Mouse (Mus musculus): ENCODE data around the gene Gfap. TPM values are rescaled to one million over a fixed set of nuclear protein-coding genes. Genes with fewer than 3 reads are reported as not detected.
A peak's percentile ranks its signal among the peaks of the same experiment; 100 is the strongest.

Gene Gfap
- polyA plus RNA-seq, 1 experiment from 2014 or later = 0.15 TPM

DNA sequence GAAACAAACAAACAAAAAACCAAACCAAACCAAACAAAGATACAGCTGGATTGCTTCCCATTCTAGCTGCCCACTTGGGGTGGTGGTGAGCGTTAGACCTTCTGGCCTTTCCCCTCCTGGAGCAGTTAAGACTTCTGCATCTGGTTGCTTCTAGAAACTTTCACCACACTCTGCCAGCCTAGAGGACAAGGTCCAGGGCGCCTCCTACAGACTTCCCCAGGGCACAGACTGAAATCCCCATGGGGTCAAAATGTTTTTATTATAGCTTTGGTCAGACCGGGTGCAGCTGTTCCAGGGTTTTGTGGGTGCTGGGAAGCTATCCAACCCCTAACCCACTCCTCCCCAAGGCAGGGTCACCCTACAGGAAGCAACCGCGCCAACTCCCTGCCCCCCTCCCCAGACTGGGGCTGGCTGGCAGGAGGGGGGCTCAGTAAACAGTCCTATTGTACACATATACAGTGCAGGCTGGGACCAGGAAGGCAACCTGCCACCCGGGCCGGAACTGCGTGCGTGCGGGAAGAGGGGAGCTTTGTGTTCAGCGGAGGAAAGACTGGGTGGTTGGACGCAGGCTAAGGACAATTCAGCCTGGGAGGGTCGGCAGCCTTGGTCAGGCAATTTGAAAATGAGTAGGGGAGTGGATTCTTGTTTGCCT lies 38.4 kb upstream of the Gfap start:
- ATAC-seq (ENCODE audit: insufficient number of reproducible peaks, insufficient read depth, low FRiP score, low read depth) = no peak
- peaks cover 5 to 13% of the 10 kb centered on the region in 2 experiments for H3K4me1 ChIP-seq (ENCODE audit: control insufficient read depth in 2 of 2, insufficient read depth in 2 of 2, low read length in 2 of 2)
- H3K9me3 ChIP-seq (ENCODE audit: control insufficient read depth, low read length) = no peaks in the 10 kb centered on the region
- H3K27me3 ChIP-seq (ENCODE audit: control insufficient read depth, insufficient read depth, low read length) = peaks cover 20% of the 10 kb centered on the region
- 0 out of 2 replicates have a peak overlapping the region, but pooled peaks have one; percentile 5 for H3K4me2 ChIP-seq (ENCODE audit: low read length)
- no peak overlapping the region for H3K4me3 ChIP-seq (ENCODE audit: control insufficient read depth in 1 of 2, insufficient read depth in 1 of 2, low read depth in 1 of 2, low read length in 2 of 2)
- no peak overlapping the region; the same call in 1 of the 2 replicates for H3K9ac ChIP-seq (ENCODE audit: low read length)
- no peaks in the 10 kb centered on the region for H3K36me3 ChIP-seq (ENCODE audit: control insufficient read depth, insufficient read depth, low read length)
- H3K27ac ChIP-seq (replicated peaks in 1 of 2; ENCODE audit: control insufficient read depth in 1 of 2, insufficient read depth in 1 of 2, low read depth in 2 of 2, low read length in 2 of 2) = no peak overlapping the region
- 41% methylated on average over 13 of the region's 13 CpGs for WGBS

DNA sequence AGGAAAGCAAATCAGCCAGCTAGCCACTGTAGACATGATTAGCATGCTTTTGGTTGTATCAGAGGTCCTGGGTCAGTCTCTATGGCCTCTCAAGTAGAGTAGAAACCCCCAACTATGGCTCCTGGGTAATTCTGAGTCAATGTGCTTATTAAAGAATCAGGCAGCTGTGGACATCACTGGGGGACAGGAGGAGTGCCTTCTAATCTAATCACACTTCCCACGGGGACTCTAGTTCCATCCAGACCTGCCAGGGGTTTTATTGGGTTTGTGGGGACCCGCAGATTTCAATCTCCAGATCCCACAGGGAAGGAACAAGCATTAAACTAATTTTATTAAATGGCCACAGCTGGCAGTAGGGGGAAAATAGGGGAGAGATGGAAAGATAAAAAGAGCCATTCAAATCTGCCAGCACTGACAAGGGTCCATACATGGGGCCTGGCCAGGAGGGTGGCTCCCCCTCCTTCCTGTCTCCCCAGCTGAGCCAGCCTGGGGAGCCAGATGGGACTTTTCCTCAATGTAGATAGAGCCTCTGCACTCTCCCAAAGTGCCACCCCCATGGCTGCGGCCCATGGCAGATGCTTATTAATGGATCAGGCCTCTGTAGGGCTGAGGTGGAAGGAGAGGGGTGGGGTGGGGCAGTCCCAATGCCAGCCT lies 36.9 kb upstream of the Gfap start:
- WGBS = 66% methylated on average over 3 of the region's 3 CpGs
- no peak overlapping the region for H3K9ac ChIP-seq (ENCODE audit: low read length)
- no peaks in the 10 kb centered on the region for H3K9me3 ChIP-seq (ENCODE audit: control insufficient read depth, low read length)
- peaks cover 5% of the 10 kb centered on the region; the same call in 1 of the 2 replicates for H3K27me3 ChIP-seq (ENCODE audit: control insufficient read depth, insufficient read depth, low read length)
- H3K27ac ChIP-seq (replicated peaks in 1 of 2; ENCODE audit: control insufficient read depth in 1 of 2, insufficient read depth in 1 of 2, low read depth in 2 of 2, low read length in 2 of 2) = no peak overlapping the region
- H3K4me1 ChIP-seq (ENCODE audit: control insufficient read depth in 2 of 2, insufficient read depth in 2 of 2, low read length in 2 of 2) = peaks cover 5 to 13% of the 10 kb centered on the region in 2 experiments
- no peaks in the 10 kb centered on the region for H3K36me3 ChIP-seq (ENCODE audit: control insufficient read depth, insufficient read depth, low read length)
- no peak overlapping the region for H3K4me2 ChIP-seq (ENCODE audit: low read length)
- ATAC-seq (ENCODE audit: insufficient number of reproducible peaks, insufficient read depth, low FRiP score, low read depth) = no peak
- H3K4me3 ChIP-seq (ENCODE audit: control insufficient read depth in 1 of 2, insufficient read depth in 1 of 2, low read depth in 1 of 2, low read length in 2 of 2) = no peak overlapping the region

DNA sequence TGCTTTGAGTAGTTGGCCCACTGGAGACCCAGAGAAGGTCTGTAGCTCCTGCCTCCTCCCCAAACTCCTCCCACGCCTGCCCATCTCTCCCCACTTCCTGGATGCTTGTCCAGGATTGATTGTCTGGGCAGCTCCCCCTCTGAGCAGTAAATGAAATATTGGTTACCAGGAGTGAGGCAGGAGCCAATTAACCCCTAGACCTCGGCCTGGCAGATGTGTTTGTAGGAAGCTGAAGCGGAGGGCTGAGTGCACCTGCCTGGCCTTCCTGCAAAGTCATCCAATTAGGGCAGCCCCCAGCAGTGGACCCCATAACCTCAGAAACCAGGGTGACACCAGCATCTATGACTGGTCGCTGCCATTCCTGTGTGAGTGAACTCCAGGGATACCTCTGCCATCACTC lies 35.6 kb upstream of the Gfap start:
- H3K27ac ChIP-seq (replicated peaks in 1 of 2; ENCODE audit: control insufficient read depth in 1 of 2, insufficient read depth in 1 of 2, low read depth in 2 of 2, low read length in 2 of 2) = no peak overlapping the region
- WGBS = 67% methylated on average over 4 of the region's 4 CpGs
- no peak overlapping the region for H3K9ac ChIP-seq (ENCODE audit: low read length)

DNA sequence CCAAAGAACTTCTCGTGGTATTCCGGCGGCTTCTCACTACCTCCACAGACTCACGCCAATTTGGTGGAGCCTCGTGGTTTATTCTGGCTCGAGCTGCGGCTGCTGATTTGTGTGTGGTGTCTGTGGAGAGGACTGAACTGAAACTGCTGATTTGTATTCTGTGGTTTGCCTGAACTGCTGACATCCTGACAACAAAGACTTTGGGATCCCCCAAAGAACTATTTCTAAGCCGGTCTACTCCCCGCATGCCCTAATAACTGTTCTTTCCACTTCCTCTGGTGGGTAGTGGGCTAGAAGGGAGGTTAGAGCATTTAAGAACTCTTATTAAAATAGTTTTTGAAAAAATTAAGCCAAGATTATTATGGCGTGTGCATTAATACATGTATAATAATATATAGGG lies 30.0 kb upstream of the Gfap start:
- no peak overlapping the region for H3K4me2 ChIP-seq (ENCODE audit: low read length)
- H3K4me1 ChIP-seq (ENCODE audit: control insufficient read depth in 2 of 2, insufficient read depth in 2 of 2, low read length in 2 of 2) = no peaks in the 10 kb centered on the region
- no peaks in the 10 kb centered on the region for H3K27me3 ChIP-seq (ENCODE audit: control insufficient read depth, insufficient read depth, low read length)
- H3K36me3 ChIP-seq (ENCODE audit: control insufficient read depth, insufficient read depth, low read length) = no peaks in the 10 kb centered on the region
- 83% methylated on average over 10 of the region's 10 CpGs for WGBS
- ATAC-seq (ENCODE audit: insufficient number of reproducible peaks, insufficient read depth, low FRiP score, low read depth) = no peak
- H3K9ac ChIP-seq (ENCODE audit: low read length) = no peak overlapping the region
- H3K9me3 ChIP-seq (ENCODE audit: control insufficient read depth, low read length) = no peaks in the 10 kb centered on the region
- H3K4me3 ChIP-seq (ENCODE audit: control insufficient read depth in 1 of 2, insufficient read depth in 1 of 2, low read depth in 1 of 2, low read length in 2 of 2) = no peak overlapping the region
- no peak overlapping the region for H3K27ac ChIP-seq (replicated peaks in 1 of 2; ENCODE audit: control insufficient read depth in 1 of 2, insufficient read depth in 1 of 2, low read depth in 2 of 2, low read length in 2 of 2)

More for the DNA sequence above, 35.6 kb upstream of the Gfap start:
- H3K4me1 ChIP-seq (ENCODE audit: control insufficient read depth in 2 of 2, insufficient read depth in 2 of 2, low read length in 2 of 2) = peaks cover 5 to 13% of the 10 kb centered on the region in 2 experiments
- H3K27me3 ChIP-seq (ENCODE audit: control insufficient read depth, insufficient read depth, low read length) = no peaks in the 10 kb centered on the region
- no peaks in the 10 kb centered on the region for H3K9me3 ChIP-seq (ENCODE audit: control insufficient read depth, low read length)
- no peak overlapping the region for H3K4me3 ChIP-seq (ENCODE audit: control insufficient read depth in 1 of 2, insufficient read depth in 1 of 2, low read depth in 1 of 2, low read length in 2 of 2)
- no peaks in the 10 kb centered on the region for H3K36me3 ChIP-seq (ENCODE audit: control insufficient read depth, insufficient read depth, low read length)
- no peak for ATAC-seq (ENCODE audit: insufficient number of reproducible peaks, insufficient read depth, low FRiP score, low read depth)
- H3K4me2 ChIP-seq (ENCODE audit: low read length) = no peak overlapping the region

DNA sequence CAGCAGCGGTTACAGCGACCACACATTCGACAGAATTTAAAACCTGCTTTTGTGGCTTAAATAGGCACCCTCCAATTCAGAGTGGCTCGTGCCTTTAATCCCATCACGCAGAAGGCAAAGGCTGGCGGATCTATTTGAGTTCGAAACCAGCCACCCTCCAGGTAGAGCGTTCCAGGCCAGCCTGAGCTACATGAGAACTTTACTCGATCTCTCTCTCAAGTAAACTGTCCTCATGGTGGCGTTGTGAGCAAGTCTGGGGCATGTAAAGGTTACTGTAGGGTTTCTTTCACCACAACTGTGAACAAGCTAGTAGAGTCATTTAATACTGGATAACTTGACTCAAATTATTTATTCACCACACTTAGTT lies 24.6 kb upstream of the Gfap start:
- peaks cover 8% of the 10 kb centered on the region; the same call in 1 of the 2 replicates for H3K36me3 ChIP-seq (ENCODE audit: control insufficient read depth, insufficient read depth, low read length)
- H3K27me3 ChIP-seq (ENCODE audit: control insufficient read depth, insufficient read depth, low read length) = no peaks in the 10 kb centered on the region
- peak overlapping the region; percentile 77 for H3K9ac ChIP-seq (ENCODE audit: low read length)
- peak overlapping the region; percentile 73 to 94 for H3K4me3 ChIP-seq (ENCODE audit: control insufficient read depth in 1 of 2, insufficient read depth in 1 of 2, low read depth in 1 of 2, low read length in 2 of 2)
- H3K9me3 ChIP-seq (ENCODE audit: control insufficient read depth, low read length) = no peaks in the 10 kb centered on the region
- peaks cover 0 to 16% of the 10 kb centered on the region in 2 experiments; a peak in 1 of 4 replicates for H3K4me1 ChIP-seq (ENCODE audit: control insufficient read depth in 2 of 2, insufficient read depth in 2 of 2, low read length in 2 of 2)
- ATAC-seq (ENCODE audit: insufficient number of reproducible peaks, insufficient read depth, low FRiP score, low read depth) = peak; percentile 41; the same call in 1 of the 2 replicates
- WGBS = 2% methylated on average over 10 of the region's 10 CpGs
- H3K27ac ChIP-seq (replicated peaks in 1 of 2; ENCODE audit: control insufficient read depth in 1 of 2, insufficient read depth in 1 of 2, low read depth in 2 of 2, low read length in 2 of 2) = peak overlapping the region; percentile 83 to 89
- peak overlapping the region; percentile 68 for H3K4me2 ChIP-seq (ENCODE audit: low read length)

DNA sequence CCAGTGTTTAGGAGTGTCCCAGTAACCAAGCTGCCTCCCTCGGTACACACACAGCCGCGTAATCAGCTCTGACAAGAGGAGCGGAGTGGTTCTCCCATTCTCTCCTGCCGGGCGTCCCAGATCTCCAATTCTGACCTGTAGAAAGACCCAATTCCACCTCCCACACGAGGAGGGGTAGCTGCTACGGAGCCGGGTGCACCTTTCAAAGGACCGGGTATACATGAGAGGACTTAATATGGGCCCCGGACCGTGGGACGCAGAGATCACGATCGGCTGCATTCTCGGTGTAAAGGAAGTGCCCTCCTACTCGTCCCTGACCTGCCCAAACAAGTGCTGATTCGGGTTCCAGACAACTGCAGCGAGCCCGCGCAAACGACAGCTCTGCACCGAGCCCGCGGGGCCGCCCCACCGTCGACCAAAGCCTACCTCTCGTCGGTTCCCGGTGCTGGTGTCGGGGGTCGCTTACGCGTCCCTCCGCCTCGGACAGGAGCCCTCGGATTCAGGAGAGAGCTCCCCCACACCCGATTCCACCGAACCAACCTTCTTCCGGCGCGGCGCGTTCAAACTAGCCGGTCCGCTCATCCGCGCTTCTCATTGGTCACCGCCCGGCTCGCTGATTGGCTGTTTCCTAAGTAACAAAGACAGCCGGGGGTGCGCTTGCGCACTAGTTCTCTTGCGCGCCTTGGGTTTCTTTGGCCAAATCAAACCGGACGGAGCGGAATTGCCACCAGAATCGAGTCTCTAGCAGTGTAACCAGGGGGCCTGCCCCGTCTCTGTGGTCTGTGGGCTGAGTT lies 24.0 kb upstream of the Gfap start, which contains the start of gene Kif18b:
TSS of gene Kif18b (minus strand) at position 568 of the 794 bp plus-strand sequence.
- H3K9me3 ChIP-seq (ENCODE audit: control insufficient read depth, low read length) = no peaks in the 10 kb centered on the region
- peaks cover 8% of the 10 kb centered on the region; the same call in 1 of the 2 replicates for H3K36me3 ChIP-seq (ENCODE audit: control insufficient read depth, insufficient read depth, low read length)
- peak within 1 kb of the TSS; percentile 73 to 94 for H3K4me3 ChIP-seq (ENCODE audit: control insufficient read depth in 1 of 2, insufficient read depth in 1 of 2, low read depth in 1 of 2, low read length in 2 of 2)
- peak within 1 kb of the TSS; percentile 77 for H3K9ac ChIP-seq (ENCODE audit: low read length)
- peak; percentile 90 for ATAC-seq (ENCODE audit: insufficient number of reproducible peaks, insufficient read depth, low FRiP score, low read depth)
- WGBS = under 1% methylated on average over 62 of the region's 62 CpGs
- H3K4me1 ChIP-seq (ENCODE audit: control insufficient read depth in 2 of 2, insufficient read depth in 2 of 2, low read length in 2 of 2) = peaks cover 0 to 16% of the 10 kb centered on the region in 2 experiments; a peak in 1 of 4 replicates
- H3K27me3 ChIP-seq (ENCODE audit: control insufficient read depth, insufficient read depth, low read length) = no peaks in the 10 kb centered on the region
- peak within 1 kb of the TSS; percentile 83 to 89 for H3K27ac ChIP-seq (replicated peaks in 1 of 2; ENCODE audit: control insufficient read depth in 1 of 2, insufficient read depth in 1 of 2, low read depth in 2 of 2, low read length in 2 of 2)
- peak within 1 kb of the TSS; percentile 68 for H3K4me2 ChIP-seq (ENCODE audit: low read length)

DNA sequence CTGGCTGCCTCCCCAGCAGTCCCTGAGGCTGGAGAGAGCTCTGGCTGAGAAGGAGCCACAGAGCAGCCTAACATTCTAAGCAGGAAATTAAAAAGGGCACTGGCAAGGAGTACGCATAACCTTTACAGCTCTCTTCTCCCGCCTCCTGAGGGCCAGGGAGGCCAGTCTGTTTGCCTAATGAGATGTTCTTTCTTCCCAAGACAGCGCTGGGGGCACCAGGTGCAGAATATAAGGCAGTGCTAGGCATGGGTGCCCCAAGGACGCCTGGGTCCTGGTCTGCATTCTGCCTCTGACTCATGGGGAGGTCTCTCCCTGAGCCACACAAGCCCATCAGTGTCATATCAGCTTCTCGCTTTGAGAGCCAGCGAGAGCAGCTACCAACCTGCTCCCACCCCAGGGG lies 20.8 kb upstream of the Gfap start:
- Histone ChIP-seq H3K4me2 (ENCODE audit: low read length) (no peak overlapping the region), H3K27me3 (ENCODE audit: control insufficient read depth, insufficient read depth, low read length) (no peaks in the 10 kb centered on the region), H3K9ac (ENCODE audit: low read length) (0 out of 2 replicates have a peak overlapping the region, but pooled peaks have one; percentile 21), H3K36me3 (ENCODE audit: control insufficient read depth, insufficient read depth, low read length) (peaks cover 14% of the 10 kb centered on the region), H3K4me3 (ENCODE audit: control insufficient read depth in 1 of 2, insufficient read depth in 1 of 2, low read depth in 1 of 2, low read length in 2 of 2) (no peak overlapping the region), H3K9me3 (ENCODE audit: control insufficient read depth, low read length) (no peaks in the 10 kb centered on the region), H3K4me1 (ENCODE audit: control insufficient read depth in 2 of 2, insufficient read depth in 2 of 2, low read length in 2 of 2) (peaks cover 0 to 16% of the 10 kb centered on the region in 2 experiments; a peak in 1 of 4 replicates), H3K27ac (replicated peaks in 1 of 2; ENCODE audit: control insufficient read depth in 1 of 2, insufficient read depth in 1 of 2, low read depth in 2 of 2, low read length in 2 of 2) (no peak overlapping the region)
- 83% methylated on average over 6 of the region's 6 CpGs for WGBS
- ATAC-seq (ENCODE audit: insufficient number of reproducible peaks, insufficient read depth, low FRiP score, low read depth) = no peak

Data from heart, embryonic 14.5 days (tissue).